Mouse (Mus musculus) left cerebral cortex, postnatal 10 days (tissue): ENCODE measurements around the gene Msantd1. TPM values are rescaled to one million over a fixed set of nuclear protein-coding genes. Genes with fewer than 3 reads are reported as not detected.

Experiments used
- DNase-seq, 2 experiments: peaks; one replicate each; pipeline ENCODE4 v3.0.0; 2021 to 2022; ENCODE audit warnings: low spot score in 2 of 2, mixed read lengths in 1 of 2; ENCODE audit errors: extremely low spot score in 1 of 2
- intact Hi-C: fragments of 180-260 bp; cut with DNase I; formaldehyde crosslinking; loops from one replicate; pipeline ENCODE4 v1.15.1; 2025
- total RNA-seq, 2 experiments: library from RNA; stranded (reverse); gene quantifications; 2 replicates each; pipeline ENCODE4 v1.2.3; 2021

The Msantd1 gene
- total RNA-seq, 2 experiments from 2014 or later, result 15.6 to 16.6 TPM

- DNase-seq, result peak in 1 of 2 experiments; percentile 47
- intact Hi-C loops, result no loop called here
Observed at GRCm38 (mm10) chr5:34955630-34956029, 47.8 kb downstream of the Msantd1 start.

- intact Hi-C loops, result no loop called here
- no peak for DNase-seq
Observed at GRCm38 (mm10) chr5:34956151-34956550, 48.3 kb downstream of the Msantd1 start.

GRCm38 (mm10) chr5:34957015-34957414 lies 49.2 kb downstream of the Msantd1 start:
- intact Hi-C loops, result no loop called here
- DNase-seq, result peak; percentile 64 to 65

- intact Hi-C loops, result no loop called here
- DNase-seq, result no peak
Observed at GRCm38 (mm10) chr5:34960021-34960420, 52.2 kb downstream of the Msantd1 start.

- no peak for DNase-seq
- intact Hi-C loops, result no loop called here
Observed at GRCm38 (mm10) chr5:34965531-34965930, 57.7 kb downstream of the Msantd1 start.

- intact Hi-C loops, result no loop called here
Observed at GRCm38 (mm10) chr5:34968386-34968785, 60.6 kb downstream of the Msantd1 start.

GRCm38 (mm10) chr5:34972471-34972870 lies 64.7 kb downstream of the Msantd1 start:
- intact Hi-C loops, result no loop called here
- DNase-seq, result no peak

More at GRCm38 (mm10) chr5:34968386-34968785, 60.6 kb downstream of the Msantd1 start:
- no peak for DNase-seq

Other genes with a start within 250 kb of the Msantd1 start
- 10 to 100 TPM; 18.3 to 21.7 TPM for gene Nop14, start 247.9 kb upstream of the Msantd1 start, total RNA-seq
- 1 to 10 TPM; 4.1 to 4.8 TPM for gene Grk4, start 247.6 kb upstream of the Msantd1 start, total RNA-seq
- 10 to 100 TPM; 66.8 to 70.7 TPM for gene Htt, start 146.3 kb upstream of the Msantd1 start, total RNA-seq
- gene Rgs12, start 41.4 kb downstream of the Msantd1 start, total RNA-seq, result 10 to 100 TPM; 58.1 to 65.2 TPM
- 1 to 10 TPM in 1 of 2 experiments, under 1 TPM in 1; 0.91 to 1.1 TPM for gene Hgfac, start 133.5 kb downstream of the Msantd1 start, total RNA-seq
- 10 to 100 TPM; 12.0 to 16.5 TPM for gene Dok7, start 148.8 kb downstream of the Msantd1 start, total RNA-seq
- gene Lrpap1, start 197.8 kb downstream of the Msantd1 start, total RNA-seq, result 100 to 1,000 TPM; 110 to 113 TPM